Mouse (Mus musculus): Measurements from ENCODE around the gene Hdac9. TPM values are rescaled to one million over a fixed set of nuclear protein-coding genes. Genes with fewer than 3 reads are reported as not detected.
"Not testable (repeated sequence)": the region's sequence is repeated elsewhere in the genome, so short reads cannot be mapped to it uniquely, and the experiment has no call there.

The Hdac9 gene
- total RNA-seq, 2 experiments from 2014 or later = 50.2 to 54.1 TPM

- peak in 1 of 2 experiments; percentile 20 for DNase-seq (ENCODE audit: low spot score in 2 of 2)
Measured at GRCm38 (mm10) chr12:34498751-34499626, 417.9 kb downstream of the Hdac9 start.

- no peak for DNase-seq (ENCODE audit: low spot score in 2 of 2)
Measured at GRCm38 (mm10) chr12:34498331-34498730, 418.6 kb downstream of the Hdac9 start.

- peak in 1 of 2 experiments; percentile 22 for DNase-seq (ENCODE audit: low spot score in 2 of 2)
Measured at GRCm38 (mm10) chr12:34497702-34498101, 419.2 kb downstream of the Hdac9 start.

- no peak for DNase-seq (ENCODE audit: low spot score in 2 of 2)
Measured at GRCm38 (mm10) chr12:34495940-34496339, 421.0 kb downstream of the Hdac9 start.

- no peak for DNase-seq (ENCODE audit: low spot score in 2 of 2)
Measured at GRCm38 (mm10) chr12:34489629-34490028, 427.3 kb downstream of the Hdac9 start.

- no peak for DNase-seq (ENCODE audit: low spot score in 2 of 2)
Measured at GRCm38 (mm10) chr12:34487666-34488065, 429.2 kb downstream of the Hdac9 start.

GRCm38 (mm10) chr12:34487021-34487420, 429.9 kb downstream of the Hdac9 start:
- no peak for DNase-seq (ENCODE audit: low spot score in 2 of 2)

- no peak for DNase-seq (ENCODE audit: low spot score in 2 of 2)
Measured at GRCm38 (mm10) chr12:34486016-34486415, 430.9 kb downstream of the Hdac9 start.

GRCm38 (mm10) chr12:34481702-34482101, 435.2 kb downstream of the Hdac9 start:
- no peak for DNase-seq (ENCODE audit: low spot score in 2 of 2)

GRCm38 (mm10) chr12:34472949-34473651, 443.8 kb downstream of the Hdac9 start:
- peak; percentile 16 to 20 for DNase-seq (ENCODE audit: low spot score in 2 of 2)

GRCm38 (mm10) chr12:34472542-34472941, 444.4 kb downstream of the Hdac9 start:
- DNase-seq (ENCODE audit: low spot score in 2 of 2) = no peak

- no peak for DNase-seq (ENCODE audit: low spot score in 2 of 2)
Measured at GRCm38 (mm10) chr12:34461728-34462127, 455.2 kb downstream of the Hdac9 start.

- DNase-seq (ENCODE audit: low spot score in 2 of 2) = no peak
Measured at GRCm38 (mm10) chr12:34452643-34453042, 464.3 kb downstream of the Hdac9 start.

GRCm38 (mm10) chr12:34451198-34451597, 465.7 kb downstream of the Hdac9 start:
- no peak for DNase-seq (ENCODE audit: low spot score in 2 of 2)

GRCm38 (mm10) chr12:34444724-34445123, 472.2 kb downstream of the Hdac9 start:
- not testable (repeated sequence) for DNase-seq (ENCODE audit: low spot score in 2 of 2)

- no peak for DNase-seq (ENCODE audit: low spot score in 2 of 2)
Measured at GRCm38 (mm10) chr12:34440930-34441329, 476.0 kb downstream of the Hdac9 start.

- no peak for DNase-seq (ENCODE audit: low spot score in 2 of 2)
Measured at GRCm38 (mm10) chr12:34432919-34433318, 484.0 kb downstream of the Hdac9 start.

- DNase-seq (ENCODE audit: low spot score in 2 of 2) = peak; percentile 14 to 24
Measured at GRCm38 (mm10) chr12:34432461-34432860, 484.4 kb downstream of the Hdac9 start.

GRCm38 (mm10) chr12:34431832-34432231, 485.1 kb downstream of the Hdac9 start:
- no peak for DNase-seq (ENCODE audit: low spot score in 2 of 2)

GRCm38 (mm10) chr12:34425468-34425867, 491.4 kb downstream of the Hdac9 start:
- DNase-seq (ENCODE audit: low spot score in 2 of 2) = no peak

- no peak for DNase-seq (ENCODE audit: low spot score in 2 of 2)
Measured at GRCm38 (mm10) chr12:34408139-34408538, 508.8 kb downstream of the Hdac9 start.

GRCm38 (mm10) chr12:34407143-34407542, 509.8 kb downstream of the Hdac9 start:
- DNase-seq (ENCODE audit: low spot score in 2 of 2) = no peak
